Mouse (Mus musculus) midbrain, embryonic 15.5 days (tissue): ENCODE data around the gene Osbpl11. TPM values are rescaled to one million over a fixed set of nuclear protein-coding genes. Genes with fewer than 3 reads are reported as not detected.
"Not testable (repeated sequence)": the region's sequence is repeated elsewhere in the genome, so short reads cannot be mapped to it uniquely, and the experiment has no call there.

ENCODE experiments used
- ATAC-seq: fragments of 200-750 bp; cut with Nextera tagmentation; replicated peaks from 2 replicates; pipeline ENCODE4 v1.8.0; 2017; ENCODE audit warnings: moderate TSS enrichment
- H3K27ac ChIP-seq: fragments of 300-500 bp; sonication (generic); 2 replicates; pipeline ENCODE4 v1.5.1; 2015; ENCODE audit warnings: mild to moderate bottlenecking, inconsistent platforms
- H3K27me3 ChIP-seq: fragments of 300-500 bp; sonication (generic); replicated peaks from 2 replicates; pipeline ENCODE4 v1.6.1; 2015; ENCODE audit warnings: inconsistent platforms
- H3K36me3 ChIP-seq: fragments of 300-500 bp; sonication (generic); replicated peaks from 2 replicates; pipeline ENCODE4 v1.6.1; 2015; ENCODE audit warnings: inconsistent platforms
- H3K4me1 ChIP-seq: fragments of 300-500 bp; sonication (generic); 2 replicates; pipeline ENCODE4 v1.6.1; 2015; ENCODE audit warnings: inconsistent platforms
- H3K4me2 ChIP-seq: fragments of 300-500 bp; sonication (generic); 2 replicates; pipeline ENCODE4 v1.6.1; 2015; ENCODE audit warnings: inconsistent platforms, mild to moderate bottlenecking, moderate library complexity
- H3K4me3 ChIP-seq: fragments of 300-500 bp; sonication (generic); 2 replicates; pipeline ENCODE4 v1.5.1; 2015; ENCODE audit warnings: mild to moderate bottlenecking, inconsistent platforms
- H3K9ac ChIP-seq: fragments of 300-500 bp; sonication (generic); 2 replicates; pipeline ENCODE4 v1.6.1; 2015; ENCODE audit warnings: mild to moderate bottlenecking, inconsistent platforms
- H3K9me3 ChIP-seq: fragments of 300-500 bp; sonication (generic); 2 replicates; pipeline ENCODE4 v1.6.1; 2016; ENCODE audit warnings: inconsistent platforms
- WGBS: fragments of 180-500 bp; shearing (Covaris S2); methylation state at CpG from one replicate; pipeline ENCODE4 v1.1.7; 2015; ENCODE audit warnings: mixed read lengths; 5-methylcytosine and 5-hydroxymethylcytosine counted together
- polyA plus RNA-seq: library from polyadenylated mRNA; unstranded; fragments of >200 nt; fragmentation: Nextera tagmentation; extraction: Ambion mirVana; gene quantifications from 2 replicates; pipeline ENCODE4 v1.2.1, GENCODE M21; 2015

The Osbpl11 gene
- polyA plus RNA-seq, result 20.0 and 21.4 TPM in 2 replicates

GRCm38 (mm10) chr16:33184901-33185260, at the start of gene Osbpl11:
TSS of gene Osbpl11 (plus strand) at chr16:33185071.
- under 1% methylated on average over 27 of the region's 27 CpGs for WGBS
- Histone ChIP-seq H3K4me2 (peak within 1 kb of the TSS; percentile 93), H3K4me3 (peak within 1 kb of the TSS; percentile 74), H3K27me3 (no peaks in the 10 kb centered on the region), H3K9ac (peak within 1 kb of the TSS; percentile 93), H3K27ac (peak within 1 kb of the TSS; percentile 92), H3K4me1 (peaks cover 27% of the 10 kb centered on the region), H3K9me3 (no peaks in the 10 kb centered on the region), H3K36me3 (no peaks in the 10 kb centered on the region)
- ATAC-seq, result peak; percentile 96

GRCm38 (mm10) chr16:33135167-33135566, 49.7 kb upstream of the Osbpl11 start:
- Histone ChIP-seq H3K27ac (no peak overlapping the region), H3K27me3 (no peaks in the 10 kb centered on the region), H3K9me3 (no peaks in the 10 kb centered on the region), H3K9ac (no peak overlapping the region), H3K4me2 (no peak overlapping the region), H3K4me1 (no peaks in the 10 kb centered on the region), H3K36me3 (no peaks in the 10 kb centered on the region), H3K4me3 (no peak overlapping the region)
- no peak for ATAC-seq
- WGBS, result 71% methylated on average over 4 of the region's 4 CpGs

GRCm38 (mm10) chr16:33139061-33139460, 45.8 kb upstream of the Osbpl11 start:
- not testable (repeated sequence) for ATAC-seq, H3K4me1 ChIP-seq, H3K9me3 ChIP-seq, H3K36me3 ChIP-seq, H3K9ac ChIP-seq, H3K27me3 ChIP-seq, H3K4me2 ChIP-seq, H3K4me3 ChIP-seq, H3K27ac ChIP-seq
- 81% methylated on average over 6 of the region's 7 CpGs for WGBS

GRCm38 (mm10) chr16:33141758-33142280, 43.1 kb upstream of the Osbpl11 start:
- no peaks in the 10 kb centered on the region for H3K9me3 ChIP-seq
- 33% methylated on average over 3 of the region's 3 CpGs for WGBS
- no peak for ATAC-seq
- H3K9ac ChIP-seq, result no peak overlapping the region
- no peaks in the 10 kb centered on the region for H3K4me1 ChIP-seq
- no peak overlapping the region for H3K4me3 ChIP-seq
- H3K36me3 ChIP-seq, result no peaks in the 10 kb centered on the region
- no peak overlapping the region for H3K4me2 ChIP-seq
- H3K27me3 ChIP-seq, result no peaks in the 10 kb centered on the region
- H3K27ac ChIP-seq, result no peak overlapping the region

GRCm38 (mm10) chr16:33143452-33143851, 41.4 kb upstream of the Osbpl11 start:
- no peak for ATAC-seq
- 83% methylated on average over 2 of the region's 2 CpGs for WGBS
- H3K27me3 ChIP-seq, result no peaks in the 10 kb centered on the region

GRCm38 (mm10) chr16:33146185-33146584, 38.7 kb upstream of the Osbpl11 start:
- H3K4me3 ChIP-seq, result no peak overlapping the region
- H3K27me3 ChIP-seq, result no peaks in the 10 kb centered on the region
- H3K9me3 ChIP-seq, result no peaks in the 10 kb centered on the region
- no peak for ATAC-seq
- 99% methylated on average over 3 of the region's 3 CpGs for WGBS
- H3K9ac ChIP-seq, result no peak overlapping the region
- H3K4me2 ChIP-seq, result no peak overlapping the region
- no peaks in the 10 kb centered on the region for H3K4me1 ChIP-seq
- H3K27ac ChIP-seq, result no peak overlapping the region
- no peaks in the 10 kb centered on the region for H3K36me3 ChIP-seq

More at GRCm38 (mm10) chr16:33143452-33143851, 41.4 kb upstream of the Osbpl11 start:
- H3K4me2 ChIP-seq, result no peak overlapping the region
- no peak overlapping the region for H3K9ac ChIP-seq
- no peaks in the 10 kb centered on the region for H3K4me1 ChIP-seq
- H3K36me3 ChIP-seq, result no peaks in the 10 kb centered on the region
- no peaks in the 10 kb centered on the region for H3K9me3 ChIP-seq
- H3K4me3 ChIP-seq, result no peak overlapping the region
- no peak overlapping the region for H3K27ac ChIP-seq

GRCm38 (mm10) chr16:33148135-33148534, 36.7 kb upstream of the Osbpl11 start:
- H3K4me2 ChIP-seq, result no peak overlapping the region
- H3K4me3 ChIP-seq, result no peak overlapping the region
- 84% methylated on average over 4 of the region's 4 CpGs for WGBS
- no peaks in the 10 kb centered on the region for H3K4me1 ChIP-seq
- H3K36me3 ChIP-seq, result no peaks in the 10 kb centered on the region
- no peak overlapping the region for H3K9ac ChIP-seq
- ATAC-seq, result no peak
- H3K9me3 ChIP-seq, result no peaks in the 10 kb centered on the region
- H3K27me3 ChIP-seq, result no peaks in the 10 kb centered on the region
- no peak overlapping the region for H3K27ac ChIP-seq

GRCm38 (mm10) chr16:33150875-33151274, 34.0 kb upstream of the Osbpl11 start:
- not testable (repeated sequence) for H3K4me2 ChIP-seq, ATAC-seq, H3K4me1 ChIP-seq, H3K27ac ChIP-seq, H3K36me3 ChIP-seq, H3K9ac ChIP-seq, H3K27me3 ChIP-seq, H3K9me3 ChIP-seq, H3K4me3 ChIP-seq
- 78% methylated on average over 9 of the region's 9 CpGs for WGBS

GRCm38 (mm10) chr16:33151558-33151957, 33.3 kb upstream of the Osbpl11 start:
- Histone ChIP-seq H3K4me1 (no peaks in the 10 kb centered on the region), H3K27ac (no peak overlapping the region), H3K27me3 (no peaks in the 10 kb centered on the region), H3K4me3 (no peak overlapping the region), H3K4me2 (no peak overlapping the region), H3K36me3 (no peaks in the 10 kb centered on the region), H3K9ac (no peak overlapping the region), H3K9me3 (no peaks in the 10 kb centered on the region)
- ATAC-seq, result no peak
- WGBS, result 71% methylated on average over 8 of the region's 8 CpGs

GRCm38 (mm10) chr16:33154992-33155391, 29.9 kb upstream of the Osbpl11 start:
- Histone ChIP-seq H3K4me2 (no peak overlapping the region), H3K9me3 (no peaks in the 10 kb centered on the region), H3K27me3 (no peaks in the 10 kb centered on the region), H3K36me3 (no peaks in the 10 kb centered on the region), H3K9ac (no peak overlapping the region), H3K4me1 (no peaks in the 10 kb centered on the region), H3K4me3 (no peak overlapping the region), H3K27ac (no peak overlapping the region)
- 48% methylated on average over 4 of the region's 4 CpGs for WGBS
- no peak for ATAC-seq

GRCm38 (mm10) chr16:33158006-33158405, 26.9 kb upstream of the Osbpl11 start:
- Histone ChIP-seq H3K4me3 (no peak overlapping the region), H3K4me2 (no peak overlapping the region), H3K4me1 (no peaks in the 10 kb centered on the region), H3K9ac (no peak overlapping the region), H3K27me3 (no peaks in the 10 kb centered on the region), H3K27ac (no peak overlapping the region), H3K36me3 (no peaks in the 10 kb centered on the region), H3K9me3 (no peaks in the 10 kb centered on the region)
- 66% methylated on average over 11 of the region's 11 CpGs for WGBS
- no peak for ATAC-seq

- no peak overlapping the region for H3K4me2 ChIP-seq
- no peaks in the 10 kb centered on the region for H3K27me3 ChIP-seq
- 76% methylated on average over 14 of the region's 14 CpGs for WGBS
- H3K9me3 ChIP-seq, result no peaks in the 10 kb centered on the region
- no peak for ATAC-seq
- H3K36me3 ChIP-seq, result no peaks in the 10 kb centered on the region
- H3K4me1 ChIP-seq, result no peaks in the 10 kb centered on the region
- no peak overlapping the region for H3K27ac ChIP-seq
- H3K9ac ChIP-seq, result no peak overlapping the region
- H3K4me3 ChIP-seq, result no peak overlapping the region
These were observed 26.2 kb upstream of the Osbpl11 start for GRCm38 (mm10) chr16:33158590-33159071.

GRCm38 (mm10) chr16:33159363-33159762, 25.5 kb upstream of the Osbpl11 start:
- H3K9ac ChIP-seq, result no peak overlapping the region
- no peaks in the 10 kb centered on the region for H3K4me1 ChIP-seq
- no peaks in the 10 kb centered on the region for H3K9me3 ChIP-seq
- H3K36me3 ChIP-seq, result no peaks in the 10 kb centered on the region
- no peaks in the 10 kb centered on the region for H3K27me3 ChIP-seq
- no peak overlapping the region for H3K4me2 ChIP-seq
- WGBS, result 96% methylated on average over 2 of the region's 2 CpGs
- ATAC-seq, result no peak
- no peak overlapping the region for H3K4me3 ChIP-seq
- no peak overlapping the region for H3K27ac ChIP-seq
